Mouse (Mus musculus) activated CD4-positive, CD25-positive, alpha-beta regulatory T cell, adult 4 months (primary cell): Measurements from ENCODE around the gene AC124502.3. TPM values are rescaled to one million over a fixed set of nuclear protein-coding genes. Genes with fewer than 3 reads are reported as not detected.
"Not testable (repeated sequence)": the region's sequence is repeated elsewhere in the genome, so short reads cannot be mapped to it uniquely, and the experiment has no call there.

ENCODE experiments used
- ATAC-seq: one replicate; pipeline ENCODE4 v1.8.0; 2017
- polyA plus RNA-seq, 2 experiments: library from polyadenylated mRNA; unstranded; fragments of 100-300 nt; shearing (Covaris generic); gene quantifications; one replicate each; pipeline ENCODE4 v1.2.1; 2017

Gene AC124502.3
- under 1 TPM; 0.40 to 0.68 TPM for polyA plus RNA-seq

- ATAC-seq: peak; percentile 89
Measured at GRCm38 (mm10) chr19:5038709-5039156, at the start of gene AC124502.3, which contains the start of gene B4gat1. TSS of gene AC124502.3 (plus strand) at chr19:5038891. TSS of gene B4gat1 (plus strand) at chr19:5038826.

DNA sequence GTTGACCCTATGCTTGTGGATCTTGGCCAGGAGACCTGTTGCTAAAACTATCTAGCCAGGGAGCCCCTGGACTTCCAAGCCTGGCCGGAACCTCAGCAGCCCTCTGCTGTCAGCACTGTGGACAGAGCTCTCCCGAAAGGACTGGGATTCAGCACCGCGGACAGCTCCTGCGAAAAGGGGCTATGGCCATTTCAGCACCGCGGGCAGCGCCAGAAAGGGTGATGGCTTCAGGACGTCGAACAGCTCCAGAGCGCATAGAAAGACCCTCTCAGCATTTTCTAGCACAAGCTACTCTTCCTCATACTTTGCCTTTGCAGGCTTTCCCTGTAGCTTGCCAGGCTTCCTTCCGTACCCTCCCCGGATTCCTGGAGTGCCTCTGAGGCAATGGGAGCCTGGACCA is 49.7 kb upstream of the AC124502.3 start:
- ATAC-seq: no peak

DNA sequence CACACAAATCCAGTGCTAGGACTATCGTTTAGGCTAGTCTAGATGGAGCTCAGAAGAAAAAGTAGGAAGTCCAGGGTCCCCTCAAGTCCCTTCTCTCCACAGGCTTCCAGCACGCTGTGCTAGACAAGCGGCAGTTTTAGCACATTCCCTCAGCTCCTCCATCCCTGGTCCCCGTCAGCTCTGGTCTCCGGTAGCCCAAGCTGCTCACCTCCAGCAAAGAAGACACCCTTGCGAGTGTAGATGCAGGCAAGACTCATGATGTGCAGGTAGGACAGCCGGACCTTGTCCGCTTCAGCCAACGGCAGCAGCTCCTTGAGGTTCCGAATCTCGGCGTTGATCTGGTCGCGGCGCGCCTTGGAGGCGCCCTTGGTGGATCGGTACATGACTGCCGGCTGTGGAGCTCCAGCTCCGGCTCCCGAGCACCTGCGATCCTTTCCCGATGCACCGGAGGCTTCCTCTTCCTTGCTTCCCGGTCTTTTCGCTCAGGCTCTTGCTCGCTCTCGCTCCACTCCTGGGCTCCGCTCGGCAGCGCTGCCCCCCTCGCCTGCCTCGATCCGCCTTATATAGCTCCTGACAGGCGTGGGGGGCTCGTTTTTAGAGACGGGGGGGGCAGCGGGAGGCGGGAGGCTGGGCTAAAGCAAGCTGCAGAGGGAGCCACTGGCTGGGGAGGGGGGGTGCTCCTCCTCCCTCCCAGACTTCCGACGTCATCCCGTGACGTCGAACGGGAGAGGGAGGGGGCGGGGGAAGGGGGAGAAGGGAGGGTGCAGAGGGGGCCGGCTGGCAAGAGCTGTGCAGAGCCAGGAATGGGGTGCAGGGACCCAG is 49.0 kb upstream of the AC124502.3 start:
- no peak for ATAC-seq

DNA sequence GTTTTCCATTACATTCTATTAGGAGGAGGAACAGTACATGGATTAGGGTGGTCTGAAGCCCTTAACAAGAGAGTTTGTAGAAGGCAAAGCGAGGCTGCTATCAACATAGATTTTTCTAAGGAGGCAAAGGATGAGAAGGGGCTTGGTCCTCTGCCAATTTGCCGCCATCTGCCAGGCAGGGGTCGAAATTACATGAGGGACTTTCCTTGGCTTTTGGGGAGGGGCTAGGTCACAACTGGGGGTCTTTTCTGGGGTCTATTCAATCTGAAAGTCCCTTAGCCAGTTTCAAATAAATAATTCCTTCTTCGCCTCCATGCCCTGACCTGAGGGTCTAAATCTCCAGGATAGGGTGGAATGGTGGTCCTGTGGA is 48.5 kb upstream of the AC124502.3 start, which contains the start of gene Npas4:
Gene Npas4 (minus strand): TSS at position 61 of the 370 bp plus-strand sequence.
- ATAC-seq: no peak

GRCm38 (mm10) chr19:4990716-4991115 is 48.0 kb upstream of the AC124502.3 start:
- ATAC-seq: no peak

- no peak for ATAC-seq
Measured at GRCm38 (mm10) chr19:4992371-4992770, 46.3 kb upstream of the AC124502.3 start.

GRCm38 (mm10) chr19:4992904-4993303 is 45.8 kb upstream of the AC124502.3 start:
- ATAC-seq: peak; percentile 85

DNA sequence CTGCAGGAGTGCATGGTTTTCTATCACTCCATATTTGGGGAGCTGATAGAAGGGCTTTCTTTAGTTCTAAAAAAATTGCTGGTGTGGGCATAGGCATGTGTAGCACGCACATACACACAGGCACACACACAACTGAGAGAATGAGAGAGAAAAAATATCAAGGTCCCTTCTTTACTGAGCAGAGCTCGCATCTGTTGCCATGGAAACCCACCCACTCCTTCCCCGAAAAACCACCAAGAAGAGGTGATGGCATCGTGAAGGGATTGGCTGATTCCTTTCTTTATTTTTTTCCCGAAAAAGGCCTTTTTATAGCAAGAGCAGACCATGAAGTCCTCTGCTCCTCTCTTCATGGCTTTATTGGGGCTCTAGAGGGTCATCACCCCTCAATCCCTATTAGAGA is 44.6 kb upstream of the AC124502.3 start:
- ATAC-seq: no peak

GRCm38 (mm10) chr19:4999445-5000140 is 39.1 kb upstream of the AC124502.3 start:
- no peak for ATAC-seq

DNA sequence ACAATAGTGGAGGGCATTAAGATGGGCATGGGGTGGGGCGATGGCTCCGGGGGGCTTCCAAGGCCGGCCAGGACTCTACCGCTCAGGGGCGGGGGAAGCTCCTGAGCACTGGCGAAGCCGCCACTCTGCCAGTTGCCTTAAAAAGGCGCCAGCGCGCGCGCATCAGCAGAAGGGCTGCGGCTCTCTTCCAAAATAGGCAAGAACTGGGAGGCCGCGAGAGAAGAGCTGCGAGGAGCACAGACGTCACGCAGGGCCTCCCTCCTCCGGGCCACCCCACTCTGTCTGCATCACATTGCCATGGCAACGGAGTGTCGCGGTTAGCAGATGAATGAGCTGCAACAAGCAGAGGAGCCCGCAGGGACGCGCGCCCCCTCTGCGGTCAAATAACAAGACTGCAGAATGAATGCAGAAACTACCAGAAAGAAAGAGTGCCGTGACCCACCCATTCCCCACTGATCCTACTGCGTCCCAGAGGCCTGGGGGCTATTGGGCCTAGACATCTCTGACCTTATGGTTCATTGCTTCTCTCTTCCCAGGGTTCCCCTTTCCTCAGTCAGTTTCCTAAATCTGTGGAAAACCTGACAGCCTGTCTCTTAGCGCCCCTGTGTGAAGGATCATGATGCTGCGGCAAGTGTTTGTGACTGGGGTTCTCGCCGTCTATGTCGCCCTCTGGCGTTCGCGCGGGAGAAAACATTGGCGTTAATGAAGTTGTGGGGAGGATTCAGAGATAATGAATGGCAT is 36.9 kb upstream of the AC124502.3 start:
- ATAC-seq: peak; percentile 90

GRCm38 (mm10) chr19:5003644-5004043 is 35.0 kb upstream of the AC124502.3 start:
- not testable (repeated sequence) for ATAC-seq

DNA sequence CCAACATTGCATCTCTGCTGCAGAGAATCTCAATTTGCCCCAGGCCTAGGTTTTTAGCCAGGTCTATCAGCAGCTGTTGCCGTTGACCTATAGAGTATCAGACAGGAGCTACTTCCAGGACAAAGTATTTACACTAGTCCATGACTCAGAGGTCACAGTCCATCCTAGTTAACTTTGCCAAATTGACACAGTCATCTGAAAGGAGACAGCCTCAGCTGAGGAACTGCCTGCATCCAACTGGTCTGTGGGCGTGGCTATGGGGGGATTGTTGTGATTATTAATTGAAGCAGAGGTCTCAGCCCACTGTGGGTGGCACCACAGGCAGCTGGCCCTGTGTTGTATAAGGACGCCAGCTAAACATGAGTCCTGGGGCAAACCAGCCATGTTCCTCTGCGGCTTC is 33.8 kb upstream of the AC124502.3 start:
- ATAC-seq: no peak

DNA sequence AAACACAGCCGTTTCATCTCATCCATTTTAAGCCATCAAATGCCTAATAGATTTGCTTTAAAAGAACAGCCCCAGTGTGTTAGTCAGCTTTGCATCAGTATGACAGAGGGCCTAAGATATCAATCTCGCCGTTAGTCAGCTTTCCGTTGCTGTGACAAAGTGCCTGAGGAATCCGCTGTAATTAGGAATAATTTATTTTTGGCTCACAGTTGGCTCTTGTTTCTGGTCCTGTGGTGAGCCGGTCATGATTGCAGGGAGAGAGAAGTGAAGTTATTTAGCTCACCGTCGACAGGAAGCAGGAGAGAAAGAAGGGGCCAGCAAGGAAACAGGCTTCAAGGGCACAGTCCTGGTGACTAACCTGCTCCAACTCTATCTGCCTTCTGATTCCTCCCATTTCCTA is 25.6 kb upstream of the AC124502.3 start:
- ATAC-seq: no peak

DNA sequence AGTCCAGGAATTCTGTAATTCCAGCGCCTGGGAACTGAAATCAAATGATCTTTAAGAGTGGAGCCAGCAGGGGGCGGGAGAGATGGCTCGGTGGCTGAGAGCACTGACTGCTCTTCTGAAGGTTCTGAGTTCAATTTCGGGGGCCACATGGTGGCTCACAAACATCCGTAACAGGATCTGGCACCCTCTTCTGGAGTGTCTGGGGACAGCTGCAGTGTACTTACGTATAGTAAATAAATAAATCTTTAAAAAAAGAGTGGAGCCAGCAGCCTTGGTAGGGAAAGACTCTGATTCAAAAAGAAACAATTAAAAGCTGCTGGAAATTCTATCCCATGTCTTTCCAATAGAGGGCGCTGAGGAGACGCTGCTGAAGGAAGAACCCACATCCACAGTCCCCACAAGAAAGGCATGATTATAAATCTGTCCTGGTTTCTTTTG is 23.7 kb upstream of the AC124502.3 start:
- ATAC-seq: no peak

GRCm38 (mm10) chr19:5016221-5016742 is 22.4 kb upstream of the AC124502.3 start:
- no peak for ATAC-seq

DNA sequence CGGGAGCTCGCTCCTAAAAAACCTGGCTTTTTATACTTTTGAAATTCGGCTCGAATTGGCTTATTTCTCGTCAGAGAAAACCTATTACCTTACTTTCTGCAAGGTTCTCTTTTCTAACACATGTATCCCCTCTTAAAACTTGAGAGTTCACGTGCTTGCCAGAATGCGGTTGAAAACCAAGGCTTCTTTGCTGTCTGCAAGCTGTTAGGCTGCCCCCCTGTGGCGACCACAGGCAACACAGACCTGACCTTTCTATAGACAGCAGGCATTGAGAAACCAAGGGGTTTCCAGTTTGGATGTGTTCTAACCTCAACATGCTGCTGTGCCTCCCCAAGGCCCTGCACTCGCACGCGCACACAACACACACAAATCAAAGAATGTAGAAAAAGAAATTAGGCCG is 21.9 kb upstream of the AC124502.3 start:
- ATAC-seq: no peak

- no peak for ATAC-seq
Measured at GRCm38 (mm10) chr19:5017611-5018010, 21.1 kb upstream of the AC124502.3 start.

DNA sequence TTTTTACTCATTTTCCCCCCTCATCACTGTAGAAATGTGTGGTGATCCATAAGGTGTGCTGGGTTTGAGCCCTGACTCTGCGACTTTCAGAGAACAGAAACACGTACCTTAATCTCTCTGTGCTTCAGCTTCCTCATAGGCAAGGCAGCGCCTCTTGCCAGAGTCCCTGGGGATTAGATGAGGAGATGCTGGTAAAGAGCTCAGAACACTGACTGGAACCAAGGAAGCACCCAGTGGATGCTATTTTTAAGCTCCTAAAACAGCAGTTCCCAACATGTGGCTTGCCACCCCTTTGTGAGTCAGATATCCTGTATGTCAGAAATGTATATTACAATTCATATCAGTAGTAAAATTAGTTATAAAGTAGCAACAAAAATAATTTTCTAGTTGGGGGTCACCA is 20.5 kb upstream of the AC124502.3 start:
- no peak for ATAC-seq

GRCm38 (mm10) chr19:5021416-5021815 is 17.3 kb upstream of the AC124502.3 start:
- no peak for ATAC-seq

- peak; percentile 90 for ATAC-seq
Measured at GRCm38 (mm10) chr19:5023621-5024479, 14.8 kb upstream of the AC124502.3 start, which contains the start of gene Slc29a2. TSS of gene Slc29a2 (plus strand) at chr19:5023860.

- ATAC-seq: no peak
Measured at GRCm38 (mm10) chr19:5026111-5026510, 12.6 kb upstream of the AC124502.3 start.

GRCm38 (mm10) chr19:5032686-5033085 is 6.0 kb upstream of the AC124502.3 start:
- ATAC-seq: no peak
